Mouse (Mus musculus) MEL (cell line): ENCODE data around the gene Dnajc10.

ENCODE experiments used
- CHD2 ChIP-seq: IDR thresholded peaks from 2 replicates; pipeline ENCODE4 v1.6.1; 2011; ENCODE audit warnings: low read length, improper control_type of control experiment
- CTCF ChIP-seq, 3 experiments: IDR thresholded peaks in 2 of 3; conservative IDR thresholded peaks in 1 of 3; 2 replicates each; pipeline ENCODE4 v1.5.1; 2011 to 2012; ENCODE audit warnings: low read length in 3 of 3, low read depth in 2 of 3, mild to moderate bottlenecking in 2 of 3, improper control_type of control experiment in 1 of 3, inconsistent platforms in 1 of 3, mixed read lengths in 1 of 3, moderate library complexity in 1 of 3; ENCODE audit not compliant: control insufficient read depth in 1 of 3, insufficient read depth in 1 of 3, poor library complexity in 1 of 3, severe bottlenecking in 1 of 3
- ETS1 ChIP-seq: IDR thresholded peaks from 2 replicates; pipeline ENCODE4 v1.6.1; 2012; ENCODE audit warnings: low read depth, mild to moderate bottlenecking, inconsistent platforms, low read length, improper control_type of control experiment, moderate library complexity
- HCFC1 ChIP-seq: IDR thresholded peaks from 2 replicates; pipeline ENCODE4 v1.6.1; 2012; ENCODE audit warnings: low read depth, mild to moderate bottlenecking, inconsistent platforms, low read length, improper control_type of control experiment, moderate library complexity
- MAFK ChIP-seq: IDR thresholded peaks from 2 replicates; pipeline ENCODE4 v1.6.1; 2011; ENCODE audit warnings: low read depth, mild to moderate bottlenecking, low read length, improper control_type of control experiment, borderline replicate concordance
- MAX ChIP-seq: IDR thresholded peaks from 2 replicates; pipeline ENCODE4 v1.6.1; 2011; ENCODE audit warnings: low read length, improper control_type of control experiment
- POLR2A ChIP-seq, 2 experiments: IDR thresholded peaks; 2 replicates each; pipeline ENCODE4 v1.6.1; 2011 to 2012; ENCODE audit warnings: low read length in 2 of 2, mild to moderate bottlenecking in 2 of 2, control low read depth in 1 of 2, improper control_type of control experiment in 1 of 2, low read depth in 1 of 2, moderate library complexity in 1 of 2; ENCODE audit not compliant: control insufficient read depth in 1 of 2, insufficient read depth in 1 of 2, poor library complexity in 1 of 2
- SMC3 ChIP-seq: IDR thresholded peaks from 2 replicates; pipeline ENCODE4 v1.6.1; 2011; ENCODE audit warnings: low read depth, low read length, improper control_type of control experiment
- ZC3H11A ChIP-seq: IDR thresholded peaks from 2 replicates; pipeline ENCODE4 v1.6.1; 2012; ENCODE audit warnings: low read depth, mild to moderate bottlenecking, inconsistent platforms, low read length, improper control_type of control experiment
- ZNF384 ChIP-seq: IDR thresholded peaks from 2 replicates; pipeline ENCODE4 v1.6.1; 2012; ENCODE audit warnings: low read depth, mild to moderate bottlenecking, inconsistent platforms, low read length, improper control_type of control experiment

DNA sequence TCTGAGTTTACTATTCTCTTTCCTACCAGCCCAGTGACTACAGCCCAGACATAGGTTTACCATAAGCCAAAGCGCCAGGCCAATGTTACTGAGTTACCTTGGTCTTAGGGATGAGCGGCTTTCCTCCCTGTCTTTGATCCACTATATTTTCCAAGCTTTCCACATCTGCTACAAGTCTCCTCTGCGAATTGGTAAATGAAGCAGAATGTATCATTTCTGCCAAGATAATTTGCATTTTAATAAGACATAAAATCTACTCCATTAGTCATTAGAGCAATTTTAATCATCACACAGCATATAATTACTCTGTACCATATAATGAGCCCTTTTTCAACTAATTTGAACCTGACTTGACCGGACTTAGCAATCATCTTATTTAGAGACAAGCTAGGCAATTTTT, 28.9 kb upstream of the Dnajc10 start:
- TF ChIP-seq CTCF (IDR thresholded peaks at IDR 0.05 in 2 of 3, conservative IDR thresholded peaks at IDR 0.05 in 1 of 3; ENCODE audit: control insufficient read depth in 1 of 3, insufficient read depth in 1 of 3, low read depth in 2 of 3, low read length in 3 of 3, poor library complexity in 1 of 3, severe bottlenecking in 1 of 3) (no peak), POLR2A (IDR thresholded peaks at IDR 0.05; ENCODE audit: control insufficient read depth in 1 of 2, insufficient read depth in 1 of 2, low read depth in 1 of 2, low read length in 2 of 2, poor library complexity in 1 of 2) (no peak), ZNF384 (no peak), ETS1 (no peak), CHD2 (no peak), MAFK (no peak), MAX (no peak), HCFC1 (no peak), ZC3H11A (no peak), SMC3 (no peak)
